Mouse (Mus musculus) kidney, adult 2 months (tissue): Measurements from ENCODE around the gene Tll2.

Source experiments
- CTCF ChIP-seq: fragments of 200-500 bp; conservative IDR thresholded peaks from 2 replicates; pipeline ENCODE4 v1.5.1; 2011; ENCODE audit warnings: low read depth, mild to moderate bottlenecking, control low read depth, low read length, moderate library complexity, mixed read lengths; ENCODE audit not compliant: insufficient read depth, insufficient read length
- POLR2A ChIP-seq: fragments of 200-500 bp; IDR thresholded peaks from one replicate; pipeline ENCODE4 v1.6.1; 2011; ENCODE audit warnings: low read depth, low read length, control low read depth

- TF ChIP-seq CTCF (no peak), POLR2A (no peak)
Measured at GRCm38 (mm10) chr19:41140961-41141360, 65.7 kb downstream of the Tll2 start.
